Mouse (Mus musculus): ENCODE measurements at regions not wholly inside any gene's neighbourhood (a gene's known extent, or its start where the extent isn't known, plus 50 kb on each side); places are given as distances from the start of the nearest gene placed in this dataset.
A peak's percentile ranks its signal among the peaks of the same experiment; 100 is the strongest.
"Not testable (repeated sequence)": the region's sequence is repeated elsewhere in the genome, so short reads cannot be mapped to it uniquely, and the experiment has no call there.

- H3K36me3 ChIP-seq (replicated peaks); H3K9me3 ChIP-seq; DNase-seq (ENCODE audit: extremely low spot score, low spot score); H3K27me3 ChIP-seq (ENCODE audit: poor library complexity, severe bottlenecking); H3K4me1 ChIP-seq; H3K27ac ChIP-seq; H3K4me3 ChIP-seq: not testable (repeated sequence)
- 70% methylated on average over 2 of the region's 7 CpGs for WGBS
Measured at GRCm38 (mm10) chr6:47679946-47680345, 84.8 kb upstream of the Ezh2 start.

DNA sequence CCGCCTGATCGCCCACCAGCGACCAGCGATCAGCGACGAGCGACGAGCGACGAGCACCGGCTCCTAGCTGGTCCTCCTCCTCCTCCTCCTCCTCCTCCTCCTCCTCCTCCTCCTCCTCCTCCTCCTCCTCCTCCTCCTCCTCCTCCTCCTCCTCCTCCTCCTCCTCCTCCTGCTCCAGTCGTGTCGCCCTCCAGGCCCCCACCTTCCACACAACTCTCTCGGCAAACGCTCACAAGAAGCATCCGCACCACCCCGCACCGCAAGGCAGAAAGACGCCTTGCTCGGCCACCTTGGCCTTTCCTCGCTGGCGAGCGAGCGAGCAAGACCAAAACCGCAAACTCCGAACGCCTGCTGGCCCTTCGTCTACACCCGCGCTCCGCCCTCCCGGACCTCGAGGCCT lies 77.6 kb upstream of the Ezh2 start:
- WGBS, result 20% methylated on average over 14 of the region's 33 CpGs
- H3K27me3 ChIP-seq (ENCODE audit: poor library complexity, severe bottlenecking); H3K27ac ChIP-seq; H3K36me3 ChIP-seq (replicated peaks); DNase-seq (ENCODE audit: extremely low spot score, low spot score); H3K4me1 ChIP-seq; H3K9me3 ChIP-seq: not testable (repeated sequence)
- peak overlapping the region; percentile 48 for H3K4me3 ChIP-seq

DNA sequence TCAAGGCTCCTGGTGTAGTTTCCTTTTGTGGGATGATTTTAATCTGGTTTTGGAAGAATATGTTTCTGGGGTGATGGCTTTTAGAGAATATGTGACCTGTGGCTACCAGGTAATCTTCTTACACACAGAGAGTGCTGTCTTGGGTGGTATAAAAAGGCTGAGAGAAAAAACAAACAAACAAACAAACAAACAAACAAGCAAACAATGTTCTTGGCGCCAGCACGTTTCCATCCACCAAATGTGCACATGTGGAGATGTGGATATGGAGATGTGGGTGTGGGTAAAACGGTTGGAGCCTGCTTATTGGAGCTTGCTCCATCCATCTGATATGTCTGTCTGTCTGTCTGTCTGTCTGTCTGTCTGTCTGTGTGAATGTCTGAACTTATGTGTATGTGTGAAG lies 57.7 kb upstream of the Ezh2 start:
- not testable (repeated sequence) for H3K4me1 ChIP-seq; H3K9me3 ChIP-seq; H3K4me3 ChIP-seq; H3K36me3 ChIP-seq (replicated peaks); DNase-seq (ENCODE audit: extremely low spot score, low spot score); H3K27ac ChIP-seq
- peaks cover 16% of the 10 kb centered on the region for H3K27me3 ChIP-seq (ENCODE audit: poor library complexity, severe bottlenecking)
- 67% methylated on average over 3 of the region's 3 CpGs for WGBS

- H3K27me3 ChIP-seq (ENCODE audit: poor library complexity, severe bottlenecking), result peaks cover 17% of the 10 kb centered on the region
- DNase-seq (ENCODE audit: extremely low spot score, low spot score); H3K4me1 ChIP-seq; H3K36me3 ChIP-seq (replicated peaks); H3K9me3 ChIP-seq: not testable (repeated sequence)
- peak overlapping the region; percentile 78 for H3K27ac ChIP-seq
- WGBS, result under 1% methylated on average over 22 of the region's 23 CpGs
- peak overlapping the region; percentile 69 for H3K4me3 ChIP-seq
Measured at GRCm38 (mm10) chr6:47651385-47651718, 56.2 kb upstream of the Ezh2 start.

DNA sequence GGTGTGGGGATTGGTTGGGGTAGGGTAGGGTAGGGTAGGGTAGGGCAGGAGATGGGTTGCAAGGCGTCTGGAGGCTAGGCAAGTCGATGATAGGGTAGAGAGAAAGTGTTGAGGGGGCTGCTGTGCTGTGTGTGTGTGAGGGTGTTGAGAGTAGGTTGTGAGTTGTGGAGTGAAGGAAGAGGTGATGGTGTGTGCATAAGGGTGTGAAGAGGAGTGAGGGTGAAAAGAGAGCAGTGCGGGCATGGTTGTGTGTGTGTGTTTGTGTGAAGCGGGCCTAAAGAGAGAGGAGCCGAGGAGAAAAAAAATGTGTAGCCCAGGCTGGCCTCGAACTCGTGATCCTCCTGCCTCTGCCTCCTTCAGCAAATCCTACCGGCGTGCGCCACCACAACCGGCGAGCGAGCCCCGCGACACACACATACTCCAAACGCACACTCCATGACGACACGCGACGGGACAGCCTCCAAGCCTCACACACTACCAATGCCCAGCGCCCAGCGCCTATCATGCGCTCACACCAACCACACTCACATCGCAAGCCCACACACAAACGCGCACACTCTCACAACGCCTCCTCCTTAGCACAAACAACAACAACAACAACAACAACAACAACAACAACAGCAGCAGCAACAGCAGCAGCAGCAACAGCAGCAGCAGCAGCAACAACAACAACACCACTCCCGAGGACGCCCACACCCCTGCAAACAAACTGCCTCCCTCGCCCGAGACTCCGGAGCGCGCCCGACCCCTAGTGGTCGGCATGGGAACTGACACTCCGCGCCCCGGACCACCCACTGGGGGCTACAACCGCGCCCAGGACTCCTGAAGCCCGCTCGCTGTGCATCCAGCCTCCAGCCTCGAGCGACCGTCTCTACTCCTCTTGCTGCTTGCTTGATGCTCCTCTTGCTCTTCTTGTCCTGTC lies 55.6 kb upstream of the Ezh2 start:
- H3K4me3 ChIP-seq, result peak overlapping the region; percentile 69
- 2% methylated on average over 46 of the region's 46 CpGs for WGBS
- no peaks in the 10 kb centered on the region for H3K36me3 ChIP-seq (replicated peaks)
- H3K9me3 ChIP-seq, result 0 out of 2 replicates have a peak, but pooled peaks cover 3% of the 10 kb centered on the region
- H3K4me1 ChIP-seq, result peaks cover 4% of the 10 kb centered on the region; the same call in 1 of the 2 replicates
- H3K27me3 ChIP-seq (ENCODE audit: poor library complexity, severe bottlenecking), result peaks cover 17% of the 10 kb centered on the region
- peak overlapping the region; percentile 78 for H3K27ac ChIP-seq
- DNase-seq (ENCODE audit: extremely low spot score, low spot score), result peak; percentile 95

DNA sequence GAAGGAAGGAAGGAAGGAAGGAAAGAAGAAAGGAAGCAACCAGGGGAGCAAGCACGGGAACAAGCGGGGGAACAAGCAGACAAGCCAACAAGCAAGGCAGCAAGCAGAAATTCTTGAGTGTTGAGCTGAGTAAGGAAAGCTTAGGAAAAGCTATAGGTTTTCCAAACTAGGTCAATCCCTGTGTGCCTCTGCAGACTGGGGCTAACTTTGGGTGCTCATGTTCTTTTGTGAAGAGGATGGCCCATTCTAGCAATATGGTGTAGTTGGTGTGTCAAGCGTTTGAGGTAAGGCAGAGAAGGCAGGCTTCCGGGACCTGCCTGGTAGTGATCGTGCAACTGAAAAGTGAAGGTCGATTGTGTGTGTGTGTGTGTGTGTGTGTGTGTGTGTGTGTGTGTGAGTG lies 54.8 kb upstream of the Ezh2 start:
- no peak overlapping the region for H3K27ac ChIP-seq
- peaks cover 17% of the 10 kb centered on the region for H3K27me3 ChIP-seq (ENCODE audit: poor library complexity, severe bottlenecking)
- WGBS, result 91% methylated on average over 6 of the region's 6 CpGs
- H3K9me3 ChIP-seq, result 0 out of 2 replicates have a peak, but pooled peaks cover 3% of the 10 kb centered on the region
- H3K36me3 ChIP-seq (replicated peaks), result no peaks in the 10 kb centered on the region
- peak overlapping the region; percentile 69; the same call in 1 of the 2 replicates for H3K4me3 ChIP-seq
- peaks cover 4% of the 10 kb centered on the region; the same call in 1 of the 2 replicates for H3K4me1 ChIP-seq
- no peak for DNase-seq (ENCODE audit: extremely low spot score, low spot score)

DNA sequence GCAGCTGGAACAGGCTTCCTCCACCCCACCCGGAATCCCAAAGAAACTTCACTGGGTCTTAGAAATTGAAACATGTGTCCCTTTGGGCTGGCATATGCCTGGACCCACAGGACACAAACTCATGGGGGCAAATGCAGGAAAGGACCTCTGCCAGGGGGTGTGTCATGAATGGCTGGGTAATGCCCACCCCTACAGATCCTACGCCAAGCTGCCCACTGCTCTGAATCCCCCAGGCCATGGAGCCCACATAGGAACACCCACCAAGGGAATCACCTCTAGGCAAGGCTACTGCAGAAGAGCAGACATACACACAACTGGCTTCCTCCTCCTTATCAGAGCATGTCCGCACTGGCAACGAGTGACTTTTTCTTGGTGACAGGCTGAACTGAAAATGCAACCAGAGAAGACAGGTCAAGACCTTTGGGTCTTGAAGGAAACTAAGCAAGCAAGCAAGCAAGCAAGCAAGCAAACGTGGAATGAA lies 54.4 kb upstream of the Ezh2 start:
- H3K27ac ChIP-seq, result no peak overlapping the region
- 0 out of 2 replicates have a peak, but pooled peaks cover 3% of the 10 kb centered on the region for H3K9me3 ChIP-seq
- no peaks in the 10 kb centered on the region for H3K36me3 ChIP-seq (replicated peaks)
- no peak overlapping the region for H3K4me3 ChIP-seq
- peaks cover 4% of the 10 kb centered on the region; the same call in 1 of the 2 replicates for H3K4me1 ChIP-seq
- DNase-seq (ENCODE audit: extremely low spot score, low spot score), result no peak
- WGBS, result 78% methylated on average over 5 of the region's 5 CpGs
- peaks cover 17% of the 10 kb centered on the region for H3K27me3 ChIP-seq (ENCODE audit: poor library complexity, severe bottlenecking)

DNA sequence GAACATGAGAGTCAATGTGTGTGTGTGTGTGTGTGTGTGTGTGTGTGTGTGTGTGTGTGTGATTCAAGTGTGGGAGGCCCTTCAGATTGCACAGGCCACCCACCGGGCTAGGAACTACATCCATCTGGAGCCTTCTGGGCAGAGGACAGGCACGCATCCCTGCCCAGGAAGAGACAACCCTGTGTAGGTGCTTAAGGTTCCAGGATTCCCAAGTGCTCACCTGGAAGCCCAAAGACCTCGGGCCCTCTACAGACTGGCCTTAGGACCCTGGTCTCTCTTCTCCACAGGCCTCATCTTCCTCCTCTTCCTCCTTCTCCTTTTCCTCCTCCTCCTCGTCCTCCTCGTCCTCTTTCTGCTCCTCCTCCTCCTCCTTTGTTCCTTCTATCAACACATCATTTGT lies 53.8 kb upstream of the Ezh2 start:
- DNase-seq (ENCODE audit: extremely low spot score, low spot score), result no peak
- H3K4me3 ChIP-seq, result no peak overlapping the region
- H3K9me3 ChIP-seq, result 0 out of 2 replicates have a peak, but pooled peaks cover 3% of the 10 kb centered on the region
- H3K36me3 ChIP-seq (replicated peaks), result no peaks in the 10 kb centered on the region
- no peak overlapping the region for H3K27ac ChIP-seq
- peaks cover 17% of the 10 kb centered on the region for H3K27me3 ChIP-seq (ENCODE audit: poor library complexity, severe bottlenecking)
- H3K4me1 ChIP-seq, result peaks cover 4% of the 10 kb centered on the region; the same call in 1 of the 2 replicates
- WGBS, result 81% methylated on average over 5 of the region's 5 CpGs

DNA sequence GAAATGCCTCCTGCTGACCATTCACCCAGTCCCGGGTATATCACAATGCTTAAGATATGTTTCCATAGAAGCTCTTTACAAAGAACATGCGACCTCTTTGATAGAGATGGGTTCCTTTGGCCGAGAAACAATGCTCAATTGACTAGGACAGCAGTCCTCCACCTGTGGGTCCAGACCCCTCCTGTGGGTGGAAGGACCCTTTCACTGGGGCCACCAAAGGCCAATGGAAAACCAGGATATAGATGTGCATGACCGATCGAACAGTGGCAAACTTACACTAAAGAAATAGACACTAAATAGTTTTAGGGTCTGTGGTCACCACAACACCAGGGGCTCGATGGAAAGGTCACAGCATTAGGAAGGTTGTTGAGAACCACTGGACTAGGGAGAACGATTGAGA lies 53.2 kb upstream of the Ezh2 start:
- WGBS, result 86% methylated on average over 7 of the region's 7 CpGs
- no peak for DNase-seq (ENCODE audit: extremely low spot score, low spot score)
- peaks cover 4% of the 10 kb centered on the region; the same call in 1 of the 2 replicates for H3K4me1 ChIP-seq
- no peaks in the 10 kb centered on the region for H3K36me3 ChIP-seq (replicated peaks)
- H3K9me3 ChIP-seq, result 0 out of 2 replicates have a peak, but pooled peaks cover 3% of the 10 kb centered on the region
- H3K27me3 ChIP-seq (ENCODE audit: poor library complexity, severe bottlenecking), result peaks cover 17% of the 10 kb centered on the region
- no peak overlapping the region for H3K4me3 ChIP-seq
- no peak overlapping the region for H3K27ac ChIP-seq

DNA sequence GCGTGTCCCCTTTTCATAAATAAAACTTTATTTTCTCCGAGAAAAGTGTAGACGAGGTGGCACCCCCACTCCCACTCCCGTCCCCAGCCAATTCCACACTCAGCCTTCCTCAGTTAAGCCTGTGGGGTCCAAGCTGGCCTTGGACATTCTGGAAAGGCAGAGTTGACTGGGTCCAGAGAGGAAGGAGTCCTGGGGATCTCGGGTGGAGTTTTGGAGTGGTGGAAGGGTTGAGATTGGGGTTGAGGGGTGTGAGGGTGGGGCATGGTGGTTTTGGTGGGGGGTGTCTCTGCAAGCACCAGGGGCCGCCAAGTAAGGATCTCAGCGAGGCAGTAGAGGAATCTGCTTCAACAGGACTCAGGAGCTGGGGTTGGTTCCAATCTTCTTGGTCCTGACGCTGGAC lies 52.7 kb upstream of the Ezh2 start:
- Histone ChIP-seq H3K9me3 (0 out of 2 replicates have a peak, but pooled peaks cover 2% of the 10 kb centered on the region), H3K4me1 (peaks cover 4% of the 10 kb centered on the region; the same call in 1 of the 2 replicates), H3K4me3 (no peak overlapping the region), H3K27ac (no peak overlapping the region), H3K36me3 (replicated peaks) (no peaks in the 10 kb centered on the region), H3K27me3 (ENCODE audit: poor library complexity, severe bottlenecking) (peaks cover 17% of the 10 kb centered on the region)
- no peak for DNase-seq (ENCODE audit: extremely low spot score, low spot score)
- WGBS, result 87% methylated on average over 8 of the region's 8 CpGs

DNA sequence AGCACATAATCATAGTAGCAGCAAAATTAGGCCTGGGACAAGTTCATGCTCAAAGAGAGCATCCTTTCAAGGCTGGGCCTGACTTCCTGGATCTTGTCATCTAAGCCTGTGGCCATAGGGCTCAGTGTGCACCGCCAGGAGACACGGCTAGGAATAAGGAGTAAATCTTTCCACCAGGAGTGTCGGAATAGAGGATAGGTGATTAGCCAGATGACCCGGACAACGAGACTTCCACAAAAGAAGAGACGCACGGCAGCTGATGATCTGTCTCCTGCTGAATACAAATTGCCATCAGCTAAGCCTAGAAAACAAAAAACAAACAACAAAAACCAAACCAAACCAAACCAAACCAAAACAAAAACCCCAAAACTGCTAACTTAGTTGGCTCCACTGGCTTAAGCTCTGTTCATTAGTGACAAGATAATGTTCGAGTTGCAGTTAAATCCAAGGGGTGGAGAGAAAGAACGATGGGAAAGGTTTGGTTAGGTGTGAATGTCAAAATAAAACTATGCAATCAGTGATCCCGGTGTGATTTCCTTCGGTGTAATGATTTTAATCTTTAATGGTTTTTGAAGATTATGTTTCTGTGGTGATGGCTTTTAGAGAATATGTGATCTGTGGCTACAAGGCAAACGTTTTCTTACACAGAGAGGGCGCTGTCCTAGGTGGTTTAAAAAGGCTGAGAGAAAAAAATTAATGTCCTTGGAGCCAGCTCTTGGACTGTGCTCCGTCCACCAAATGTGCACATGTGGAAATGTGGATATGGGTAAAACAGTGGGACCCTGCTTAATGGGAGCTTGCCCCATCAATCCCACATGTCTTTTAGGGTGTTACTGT lies 51.8 kb upstream of the Ezh2 start:
- WGBS, result 75% methylated on average over 14 of the region's 14 CpGs
- peaks cover 4% of the 10 kb centered on the region; the same call in 1 of the 2 replicates for H3K4me1 ChIP-seq
- no peak overlapping the region for H3K27ac ChIP-seq
- DNase-seq (ENCODE audit: extremely low spot score, low spot score), result no peak
- no peaks in the 10 kb centered on the region for H3K36me3 ChIP-seq (replicated peaks)
- H3K9me3 ChIP-seq, result no peaks in the 10 kb centered on the region
- H3K27me3 ChIP-seq (ENCODE audit: poor library complexity, severe bottlenecking), result peaks cover 17% of the 10 kb centered on the region
- no peak overlapping the region for H3K4me3 ChIP-seq

DNA sequence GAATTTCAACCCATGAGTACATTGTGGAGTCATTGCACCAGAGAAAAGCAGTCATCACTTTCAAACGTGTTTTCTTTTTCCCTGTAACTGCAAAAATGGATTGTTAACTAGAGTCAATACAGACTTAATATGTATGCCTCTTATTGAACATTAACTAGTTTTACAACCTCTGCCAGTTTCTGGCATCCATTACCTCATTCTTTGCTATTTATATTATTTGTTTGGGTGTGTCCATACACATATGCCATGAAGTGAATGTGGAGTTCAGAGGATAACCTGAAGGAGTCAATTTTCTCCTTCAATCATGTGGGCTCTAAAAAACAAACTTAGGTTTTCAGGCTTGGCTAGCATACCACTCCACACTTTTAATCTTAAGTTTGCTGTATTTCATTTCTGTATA lies 50.9 kb upstream of the Ezh2 start:
- no peak overlapping the region for H3K27ac ChIP-seq
- H3K27me3 ChIP-seq (ENCODE audit: poor library complexity, severe bottlenecking), result peaks cover 17% of the 10 kb centered on the region
- no peaks in the 10 kb centered on the region for H3K9me3 ChIP-seq
- 71% methylated on average over 1 of the region's 1 CpGs for WGBS
- no peaks in the 10 kb centered on the region for H3K4me1 ChIP-seq
- no peak for DNase-seq (ENCODE audit: extremely low spot score, low spot score)
- no peak overlapping the region for H3K4me3 ChIP-seq
- no peaks in the 10 kb centered on the region for H3K36me3 ChIP-seq (replicated peaks)
